Mouse (Mus musculus) liver, embryonic 14.5 days (tissue): ENCODE results near the gene Fgfr2.

Experiments used
- CTCF ChIP-seq: IDR thresholded peaks from 2 replicates; pipeline ENCODE4 v1.5.1; 2016; ENCODE audit warnings: antibody characterized with exemption, low read depth, control low read depth
- EP300 ChIP-seq: IDR thresholded peaks from 2 replicates; pipeline ENCODE4 v1.6.1; 2016; ENCODE audit warnings: antibody characterized with exemption, low read depth

- TF ChIP-seq CTCF (no peak), EP300 (no peak)
These were observed 1900.1 kb downstream of the Fgfr2 start for GRCm38 (mm10) chr7:131223086-131223485.
